ENCODE assay signal across 8 mouse cellular contexts in the genomic region with DNA sequence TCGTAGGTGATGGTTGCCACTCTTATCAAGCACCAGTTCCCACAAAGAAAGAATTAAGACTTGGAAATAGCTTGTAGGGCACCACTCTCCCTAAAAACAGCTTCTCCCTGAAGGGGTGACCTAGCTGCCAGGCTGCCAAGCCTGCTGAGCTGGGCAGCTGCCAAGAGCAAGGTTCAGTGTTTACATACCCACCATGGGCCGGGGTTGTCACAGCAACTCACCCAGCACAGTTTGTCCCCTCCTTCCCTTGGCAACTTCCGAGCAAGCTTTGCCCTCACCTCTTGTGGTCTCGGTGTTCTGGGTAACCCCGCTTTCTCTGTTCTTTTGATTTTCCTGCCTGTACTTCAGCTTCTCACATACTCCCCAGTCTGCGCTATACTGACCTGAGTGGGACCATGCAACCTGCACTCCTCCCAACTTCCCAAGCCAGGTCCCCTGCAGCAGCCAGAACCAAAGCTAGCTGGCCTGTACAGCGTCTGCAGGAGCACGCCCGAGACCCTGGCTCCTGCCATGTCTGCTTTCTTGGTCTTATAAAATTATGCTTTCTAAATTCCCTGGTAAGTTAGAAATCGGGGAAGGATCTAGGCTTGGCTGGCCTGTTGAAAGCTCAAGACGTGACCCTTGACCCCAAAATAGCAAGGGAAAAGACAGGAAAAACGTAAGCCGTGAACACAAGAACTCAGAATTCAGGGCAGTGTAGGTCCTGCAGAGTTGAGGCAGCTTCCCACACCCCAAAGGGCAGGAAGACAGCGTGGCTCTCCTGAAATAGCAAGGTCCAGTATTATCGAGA. TPM values are rescaled to one million over a fixed set of nuclear protein-coding genes. Genes with fewer than 3 reads are reported as not detected.
DNase-seq lines count a peak whose midpoint lies in the region; ATAC-seq and TF ChIP-seq lines count a peak whose summit lies in the region.

No protein-coding gene starts in this region.

- H3K9ac ChIP-seq in liver, embryonic 15.5 days: no peak overlapping the region
- peak overlapping the region; percentile 42 for H3K9ac ChIP-seq in kidney, embryonic 16.5 days (replicated peaks; ENCODE audit: low read length)

- no peak overlapping the region for H3K4me2 ChIP-seq in liver, embryonic 15.5 days
- no peak overlapping the region; the same call in 1 of the 2 replicates for H3K4me2 ChIP-seq in kidney, embryonic 16.5 days (replicated peaks; ENCODE audit: low read depth, low read length)

- 0 out of 2 replicates have a peak, but pooled peaks have one; percentile 23 for ATAC-seq in liver, embryonic 15.5 days (ENCODE audit: insufficient read depth)
- ATAC-seq in kidney, embryonic 16.5 days (ENCODE audit: low FRiP score, low TSS enrichment): peak; percentile 58

- DNase-seq in liver: no peak
- peak; percentile 70 for DNase-seq in brain, adult 2 months (ENCODE audit: low read depth, low spot score)
- peak; percentile 62 for DNase-seq in heart, adult 8-10 months (ENCODE audit: low spot score)
- DNase-seq in lung, postnatal 10 days: peak; percentile 84
- no peak for DNase-seq in spleen, adult 18-20 months

- no peak overlapping the region for H3K4me3 ChIP-seq in liver, embryonic 15.5 days (replicated peaks)
- no peak overlapping the region for H3K4me3 ChIP-seq in kidney, embryonic 16.5 days (ENCODE audit: low read length)
- no peak overlapping the region for H3K4me3 ChIP-seq in small intestine, adult 2 months (ENCODE audit: low read depth, low read length)

- no peaks in the 10 kb centered on the region for H3K27me3 ChIP-seq in liver, embryonic 15.5 days
- H3K27me3 ChIP-seq in kidney, embryonic 16.5 days (ENCODE audit: insufficient read depth, low read length): no peaks in the 10 kb centered on the region
- no peaks in the 10 kb centered on the region for H3K27me3 ChIP-seq in small intestine, adult 2 months (ENCODE audit: control insufficient read depth, insufficient read depth, low read length)

- no peak for TF ChIP-seq CTCF in small intestine, adult 2 months (IDR thresholded peaks at IDR 0.05; ENCODE audit: extremely low read depth, insufficient read length, insufficient replicate concordance, low read depth, low read length)

- TF ChIP-seq POLR2A in small intestine, adult 2 months (IDR thresholded peaks at IDR 0.05; ENCODE audit: low read depth, low read length): no peak

- peaks cover 28% of the 10 kb centered on the region for H3K4me1 ChIP-seq in liver, embryonic 15.5 days (replicated peaks)
- H3K4me1 ChIP-seq in kidney, embryonic 16.5 days (ENCODE audit: insufficient read depth, low read length): peaks cover 25% of the 10 kb centered on the region
- peaks cover 25% of the 10 kb centered on the region for H3K4me1 ChIP-seq in small intestine, adult 2 months (ENCODE audit: control insufficient read depth, insufficient read depth, insufficient read length, low read length)

- H3K27ac ChIP-seq in liver, embryonic 15.5 days (replicated peaks): no peak overlapping the region; the same call in 1 of the 2 replicates
- peak overlapping the region; percentile 78 for H3K27ac ChIP-seq in kidney, embryonic 16.5 days (ENCODE audit: low read length)
- peak overlapping the region; percentile 92 for H3K27ac ChIP-seq in small intestine, adult 2 months (ENCODE audit: insufficient read depth, low read depth, low read length)

- 76% methylated on average over 15 of the region's 15 CpGs for WGBS in liver, embryonic 15.5 days (ENCODE audit: insufficient replicate concordance)
- 57% methylated on average over 15 of the region's 15 CpGs for WGBS in kidney, embryonic 16.5 days
- WGBS in small intestine, adult 2 months: 26% methylated on average over 15 of the region's 15 CpGs

- H3K9me3 ChIP-seq in liver, embryonic 15.5 days (replicated peaks): no peaks in the 10 kb centered on the region
- H3K9me3 ChIP-seq in kidney, embryonic 16.5 days (ENCODE audit: low read length): no peaks in the 10 kb centered on the region

- H3K36me3 ChIP-seq in liver, embryonic 15.5 days (replicated peaks): peaks cover 33% of the 10 kb centered on the region
- no peaks in the 10 kb centered on the region for H3K36me3 ChIP-seq in kidney, embryonic 16.5 days (ENCODE audit: insufficient read depth, low read length)
- peaks cover 11% of the 10 kb centered on the region for H3K36me3 ChIP-seq in small intestine, adult 2 months (ENCODE audit: control insufficient read depth, insufficient read depth, low read length)

RNA-seq across cellular contexts. Expression of a gene that starts 17.6 kb away (rescaled TPM):
- 122 and 128 TPM in 2 replicates for polyA plus RNA-seq in liver, embryonic 15.5 days (2015; fragmentation: Nextera tagmentation; extraction: Ambion mirVana)
- 10 to 100 TPM; 64.4 to 81.5 (median 73.0) TPM for total RNA-seq in heart, adult 8-10 months (2022)
- 202 and 219 TPM in 2 replicates for polyA plus RNA-seq in kidney, embryonic 16.5 days (2015; fragmentation: Nextera tagmentation; extraction: Ambion mirVana)
- 26.8 and 34.9 TPM in 2 replicates for polyA plus RNA-seq in small intestine, adult 2 months (2012; rRNA removed)

RNA-seq across cellular contexts. Expression of a gene that starts 17.8 kb away (rescaled TPM):
- polyA plus RNA-seq in liver, embryonic 15.5 days (2015; fragmentation: Nextera tagmentation; extraction: Ambion mirVana): 242 and 243 TPM in 2 replicates
- total RNA-seq in heart, adult 8-10 months (2022): 100 to 1,000 TPM; 251 to 296 (median 279) TPM
- 403 and 405 TPM in 2 replicates for polyA plus RNA-seq in kidney, embryonic 16.5 days (2015; fragmentation: Nextera tagmentation; extraction: Ambion mirVana)
- 87.7 and 122 TPM in 2 replicates for polyA plus RNA-seq in small intestine, adult 2 months (2012; rRNA removed)

RNA-seq across cellular contexts. Expression of a gene that starts 31.5 kb away (rescaled TPM):
- polyA plus RNA-seq in liver, embryonic 15.5 days (2015; fragmentation: Nextera tagmentation; extraction: Ambion mirVana): 82.0 and 85.6 TPM in 2 replicates
- 10 to 100 TPM; 38.8 to 39.9 (median 39.1) TPM for total RNA-seq in heart, adult 8-10 months (2022)
- polyA plus RNA-seq in kidney, embryonic 16.5 days (2015; fragmentation: Nextera tagmentation; extraction: Ambion mirVana): 88.6 and 97.2 TPM in 2 replicates
- polyA plus RNA-seq in small intestine, adult 2 months (2012; rRNA removed): 127 and 323 TPM in 2 replicates

RNA-seq across cellular contexts. Expression of a gene that starts 44.2 kb away (rescaled TPM):
- polyA plus RNA-seq in liver, embryonic 15.5 days (2015; fragmentation: Nextera tagmentation; extraction: Ambion mirVana): 38.1 and 43.7 TPM in 2 replicates
- 1 to 10 TPM; 2.0 to 5.7 (median 3.1) TPM for total RNA-seq in heart, adult 8-10 months (2022)
- 13.8 and 16.4 TPM in 2 replicates for polyA plus RNA-seq in kidney, embryonic 16.5 days (2015; fragmentation: Nextera tagmentation; extraction: Ambion mirVana)
- polyA plus RNA-seq in small intestine, adult 2 months (2012; rRNA removed): 23.0 and 41.0 TPM in 2 replicates

RNA-seq across cellular contexts. Expression of a gene that starts 46.8 kb away (rescaled TPM):
- 75.9 and 76.4 TPM in 2 replicates for polyA plus RNA-seq in liver, embryonic 15.5 days (2015; fragmentation: Nextera tagmentation; extraction: Ambion mirVana)
- total RNA-seq in heart, adult 8-10 months (2022): 100 to 1,000 TPM; 286 to 318 (median 310) TPM
- polyA plus RNA-seq in kidney, embryonic 16.5 days (2015; fragmentation: Nextera tagmentation; extraction: Ambion mirVana): 527 and 541 TPM in 2 replicates
- polyA plus RNA-seq in small intestine, adult 2 months (2012; rRNA removed): 80.4 and 143 TPM in 2 replicates

Comparison
In these comparisons a context has a peak if more than half of its experiments do, and no peak if none do; other contexts are left out.
1. DNase-seq: peak in brain, adult 2 months (single experiment), heart, adult 8-10 months (single experiment) and lung, postnatal 10 days (single experiment); none in liver (single experiment) and spleen, adult 18-20 months (0 of 2).